Mouse (Mus musculus): ENCODE measurements around the gene Egflam. TPM values are rescaled to one million over a fixed set of nuclear protein-coding genes. Genes with fewer than 3 reads are reported as not detected.

Gene Egflam
- polyA plus RNA-seq, 2 experiments = 12.3 to 14.1 TPM

DNA sequence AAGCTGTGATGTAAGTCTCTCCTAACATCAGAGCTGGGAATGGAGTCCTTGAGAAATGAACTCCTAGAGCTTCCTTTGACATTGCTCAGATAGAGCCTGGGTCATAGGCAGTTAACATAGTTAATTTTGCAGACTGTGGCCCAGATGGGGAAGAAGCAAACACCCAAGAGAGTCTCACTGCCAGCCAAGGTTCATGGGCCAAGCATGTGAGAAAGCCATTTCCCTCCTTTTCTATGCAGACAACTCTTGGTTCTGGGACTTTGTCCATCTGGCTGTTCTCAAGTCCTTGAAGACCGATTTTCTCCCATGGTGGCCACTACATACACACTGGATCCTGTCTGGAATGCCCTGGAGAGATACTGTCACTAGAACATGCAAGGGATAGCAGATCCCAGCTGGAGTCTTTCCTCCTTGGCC is 45.6 kb downstream of the Egflam start:
- no peak for ATAC-seq (ENCODE audit: low FRiP score, low read depth)
- Histone ChIP-seq H3K4me2 (replicated peaks; ENCODE audit: low read depth, low read length, severe bottlenecking) (no peak overlapping the region), H3K9ac (ENCODE audit: low read depth, low read length, severe bottlenecking) (no peak overlapping the region), H3K36me3 (ENCODE audit: control insufficient read depth, insufficient read depth, low read length) (no peaks in the 10 kb centered on the region), H3K9me3 (ENCODE audit: control insufficient read depth, low read length) (no peaks in the 10 kb centered on the region), H3K27ac (replicated peaks; ENCODE audit: low read depth, low read length) (no peak overlapping the region), H3K4me1 (ENCODE audit: control insufficient read depth, insufficient read depth, low read length) (no peaks in the 10 kb centered on the region), H3K27me3 (ENCODE audit: control insufficient read depth, insufficient read depth, low read length) (no peaks in the 10 kb centered on the region), H3K4me3 (replicated peaks; ENCODE audit: low read length) (no peak overlapping the region)
- no peak for DNase-seq (ENCODE audit: low spot score)
- WGBS = 95% methylated on average over 1 of the region's 1 CpGs
- no peak for TF ChIP-seq POLR2A (IDR thresholded peaks at IDR 0.05; ENCODE audit: borderline replicate concordance, extremely low read depth, insufficient read depth, insufficient read length)

DNA sequence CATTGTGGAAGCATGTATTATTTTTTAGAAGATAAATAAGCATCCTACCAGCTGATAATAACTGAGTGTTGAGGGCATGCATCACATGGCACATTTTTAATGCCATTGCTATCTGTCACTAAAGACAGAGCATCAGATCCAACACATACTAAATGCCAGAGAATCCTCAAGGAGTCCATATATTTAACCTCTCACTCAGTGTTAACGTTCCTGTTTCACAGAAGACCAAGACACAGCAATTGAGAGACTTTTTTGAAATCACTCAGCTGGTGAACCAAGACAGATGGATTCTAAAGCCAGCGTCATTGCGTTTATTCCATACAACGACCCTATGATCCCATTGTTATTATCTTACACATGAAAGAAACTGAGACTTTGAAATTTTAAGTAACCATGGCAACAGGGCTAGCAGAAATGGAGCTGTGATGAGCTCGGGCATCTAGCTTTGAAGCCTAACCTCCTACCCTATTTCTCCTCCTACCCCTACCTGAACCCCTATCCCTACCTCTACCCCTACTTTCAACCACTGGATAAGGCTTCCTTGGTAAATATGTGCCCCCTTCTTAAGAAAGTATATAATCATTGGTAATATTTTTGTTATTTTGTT is 57.4 kb downstream of the Egflam start:
- Histone ChIP-seq H3K9me3 (ENCODE audit: control insufficient read depth, low read length) (no peaks in the 10 kb centered on the region), H3K27ac (replicated peaks; ENCODE audit: low read depth, low read length) (no peak overlapping the region), H3K27me3 (ENCODE audit: control insufficient read depth, insufficient read depth, low read length) (no peaks in the 10 kb centered on the region), H3K4me2 (replicated peaks; ENCODE audit: low read depth, low read length, severe bottlenecking) (no peak overlapping the region), H3K36me3 (ENCODE audit: control insufficient read depth, insufficient read depth, low read length) (no peaks in the 10 kb centered on the region), H3K9ac (ENCODE audit: low read depth, low read length, severe bottlenecking) (no peak overlapping the region), H3K4me3 (replicated peaks; ENCODE audit: low read length) (no peak overlapping the region), H3K4me1 (ENCODE audit: control insufficient read depth, insufficient read depth, low read length) (no peaks in the 10 kb centered on the region)
- DNase-seq (ENCODE audit: low spot score) = no peak
- ATAC-seq (ENCODE audit: low FRiP score, low read depth) = no peak
- no peak for TF ChIP-seq POLR2A (IDR thresholded peaks at IDR 0.05; ENCODE audit: borderline replicate concordance, extremely low read depth, insufficient read depth, insufficient read length)
- 70% methylated on average over 5 of the region's 5 CpGs for WGBS

DNA sequence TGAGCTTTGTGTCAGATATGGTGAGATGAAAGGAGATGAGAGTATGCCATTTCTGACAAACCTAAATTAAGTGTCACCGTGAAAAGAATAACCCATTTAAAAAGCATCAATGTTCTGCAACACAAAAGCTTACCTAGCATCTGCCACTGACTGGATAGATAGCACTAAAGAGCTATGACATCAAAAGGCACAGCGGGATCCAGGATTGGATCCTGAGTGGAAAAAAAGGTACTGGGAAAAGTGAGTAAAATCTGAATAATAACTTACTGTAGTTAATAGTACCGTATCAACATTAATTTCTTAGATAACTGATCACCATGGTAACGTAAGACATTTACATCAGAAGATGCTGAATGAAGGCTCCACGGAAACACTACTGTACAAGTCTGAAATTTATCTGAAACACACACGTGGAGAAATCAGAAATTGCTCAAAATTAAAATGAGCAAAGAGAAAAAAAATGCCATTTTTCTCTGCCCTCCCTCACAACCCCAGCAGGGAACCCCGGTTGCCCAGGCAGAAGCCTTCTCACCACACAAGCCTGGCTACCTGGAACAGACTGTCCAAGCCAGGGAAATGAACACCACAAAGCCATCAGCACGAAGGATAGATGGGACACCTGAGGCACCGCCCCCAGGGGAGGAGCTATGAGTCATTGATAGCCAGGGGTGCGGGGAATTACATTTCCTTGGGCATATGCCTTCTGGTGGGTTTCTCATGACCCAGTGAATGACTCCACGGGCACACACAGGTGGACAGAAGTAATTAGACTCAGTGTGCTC is 63.5 kb downstream of the Egflam start:
- Histone ChIP-seq H3K9ac (ENCODE audit: low read depth, low read length, severe bottlenecking) (no peak overlapping the region), H3K36me3 (ENCODE audit: control insufficient read depth, insufficient read depth, low read length) (no peaks in the 10 kb centered on the region), H3K9me3 (ENCODE audit: control insufficient read depth, low read length) (no peaks in the 10 kb centered on the region), H3K27ac (replicated peaks; ENCODE audit: low read depth, low read length) (no peak overlapping the region), H3K4me3 (replicated peaks; ENCODE audit: low read length) (no peak overlapping the region), H3K4me1 (ENCODE audit: control insufficient read depth, insufficient read depth, low read length) (no peaks in the 10 kb centered on the region), H3K27me3 (ENCODE audit: control insufficient read depth, insufficient read depth, low read length) (no peaks in the 10 kb centered on the region), H3K4me2 (replicated peaks; ENCODE audit: low read depth, low read length, severe bottlenecking) (no peak overlapping the region)
- no peak for TF ChIP-seq POLR2A (IDR thresholded peaks at IDR 0.05; ENCODE audit: borderline replicate concordance, extremely low read depth, insufficient read depth, insufficient read length)
- ATAC-seq (ENCODE audit: low FRiP score, low read depth) (no peak), DNase-seq (ENCODE audit: low spot score) (no peak)
- WGBS = 85% methylated on average over 11 of the region's 11 CpGs

DNA sequence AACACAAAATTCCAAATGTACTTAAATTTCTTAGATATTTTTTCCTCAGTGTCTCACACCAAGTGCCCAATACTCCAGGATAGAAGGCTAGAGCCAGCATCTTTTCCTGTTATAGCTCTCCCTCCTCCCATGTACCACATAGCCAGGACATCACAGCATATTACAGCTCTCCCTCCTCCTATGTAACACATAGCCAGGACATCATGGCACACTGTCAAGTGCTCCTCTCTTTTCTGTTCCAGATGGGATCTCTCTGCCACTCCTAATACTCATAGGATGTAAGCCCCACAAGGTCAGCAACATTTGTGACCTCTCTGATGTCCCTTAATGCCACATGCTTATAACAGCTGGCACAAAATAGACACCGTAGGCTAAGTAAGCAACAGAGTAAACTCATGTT is 65.3 kb downstream of the Egflam start:
- no peak for ATAC-seq (ENCODE audit: low FRiP score, low read depth)
- H3K27me3 ChIP-seq (ENCODE audit: control insufficient read depth, insufficient read depth, low read length) = no peaks in the 10 kb centered on the region
- H3K9me3 ChIP-seq (ENCODE audit: control insufficient read depth, low read length) = no peaks in the 10 kb centered on the region
- H3K27ac ChIP-seq (replicated peaks; ENCODE audit: low read depth, low read length) = no peak overlapping the region
- H3K9ac ChIP-seq (ENCODE audit: low read depth, low read length, severe bottlenecking) = no peak overlapping the region
- H3K4me1 ChIP-seq (ENCODE audit: control insufficient read depth, insufficient read depth, low read length) = no peaks in the 10 kb centered on the region
- no peak overlapping the region for H3K4me3 ChIP-seq (replicated peaks; ENCODE audit: low read length)
- H3K4me2 ChIP-seq (replicated peaks; ENCODE audit: low read depth, low read length, severe bottlenecking) = no peak overlapping the region
- WGBS = 77% methylated on average over 1 of the region's 1 CpGs
- TF ChIP-seq POLR2A (IDR thresholded peaks at IDR 0.05; ENCODE audit: borderline replicate concordance, extremely low read depth, insufficient read depth, insufficient read length) = no peak
- no peak for DNase-seq (ENCODE audit: low spot score)
- no peaks in the 10 kb centered on the region for H3K36me3 ChIP-seq (ENCODE audit: control insufficient read depth, insufficient read depth, low read length)

DNA sequence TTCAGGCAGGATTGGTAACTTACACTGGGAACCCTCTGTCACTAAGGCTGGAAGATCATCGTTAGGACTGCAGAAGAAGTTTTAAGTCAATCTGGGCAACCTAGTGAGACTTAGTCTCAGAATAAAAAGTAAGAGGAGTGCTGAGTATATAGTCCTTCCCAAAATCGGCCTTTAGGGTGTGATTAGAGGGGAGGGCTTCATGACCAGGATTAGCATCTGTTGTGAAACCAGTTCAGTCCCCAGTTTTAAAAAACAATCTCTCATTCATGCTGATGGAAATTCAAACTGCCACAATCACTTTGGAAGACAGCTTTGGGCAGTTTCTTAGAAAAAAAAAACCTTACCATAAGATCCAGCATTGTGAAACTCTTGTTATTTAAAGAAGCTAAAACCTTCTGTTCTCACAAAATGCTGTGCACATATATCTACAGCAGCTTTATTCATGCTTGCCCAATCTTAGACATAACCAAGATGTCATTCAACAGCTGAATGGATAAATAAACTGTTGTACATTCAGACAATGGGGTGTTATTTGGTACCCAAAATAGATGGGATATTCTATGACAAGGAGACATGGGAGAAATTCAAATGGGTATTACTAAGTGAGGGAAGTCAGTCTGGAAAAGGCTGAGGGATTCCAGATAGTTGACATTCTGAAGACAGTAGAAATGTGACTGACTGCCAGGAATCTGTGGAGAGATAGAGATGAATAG is 75.4 kb downstream of the Egflam start:
- Histone ChIP-seq H3K4me1 (ENCODE audit: control insufficient read depth, insufficient read depth, low read length) (no peaks in the 10 kb centered on the region), H3K9ac (ENCODE audit: low read depth, low read length, severe bottlenecking) (no peak overlapping the region), H3K9me3 (ENCODE audit: control insufficient read depth, low read length) (no peaks in the 10 kb centered on the region), H3K4me3 (replicated peaks; ENCODE audit: low read length) (no peak overlapping the region), H3K36me3 (ENCODE audit: control insufficient read depth, insufficient read depth, low read length) (no peaks in the 10 kb centered on the region), H3K27ac (replicated peaks; ENCODE audit: low read depth, low read length) (no peak overlapping the region), H3K4me2 (replicated peaks; ENCODE audit: low read depth, low read length, severe bottlenecking) (no peak overlapping the region), H3K27me3 (ENCODE audit: control insufficient read depth, insufficient read depth, low read length) (no peaks in the 10 kb centered on the region)
- ATAC-seq (ENCODE audit: low FRiP score, low read depth) (no peak), DNase-seq (ENCODE audit: low spot score) (no peak)
- 91% methylated on average over 2 of the region's 2 CpGs for WGBS
- no peak for TF ChIP-seq POLR2A (IDR thresholded peaks at IDR 0.05; ENCODE audit: borderline replicate concordance, extremely low read depth, insufficient read depth, insufficient read length)

Measured in limb, embryonic 14.5 days (tissue).